Mouse (Mus musculus) megakaryocyte, embryonic 14.5 days (primary cell): Measurements from ENCODE around the gene Ccdc65. TPM values are rescaled to one million over a fixed set of nuclear protein-coding genes. Genes with fewer than 3 reads are reported as not detected.
"Not testable (repeated sequence)": the region's sequence is repeated elsewhere in the genome, so short reads cannot be mapped to it uniquely, and the experiment has no call there.

Source experiments
- H3K27me3 ChIP-seq: replicated peaks from 2 replicates; pipeline ENCODE3; 2012; ENCODE audit warnings: inconsistent platforms
- H3K36me3 ChIP-seq: replicated peaks from 2 replicates; pipeline ENCODE3; 2012; ENCODE audit warnings: low read length, inconsistent platforms, mixed read lengths
- H3K4me1 ChIP-seq: 2 replicates; pipeline ENCODE4 v1.6.1; 2012; ENCODE audit warnings: inconsistent platforms
- H3K4me3 ChIP-seq: replicated peaks from 2 replicates; pipeline ENCODE3; 2012; ENCODE audit warnings: moderate library complexity, mild to moderate bottlenecking, inconsistent platforms
- H3K9me3 ChIP-seq: 2 replicates; pipeline ENCODE4 v1.6.1; 2012; ENCODE audit warnings: inconsistent platforms
- FLI1 ChIP-seq: IDR thresholded peaks from 2 replicates; pipeline ENCODE4 v1.6.1; 2012; ENCODE audit warnings: low read length, inconsistent platforms, mixed read lengths
- GATA1 ChIP-seq: IDR thresholded peaks from 3 replicates; pipeline ENCODE4 v1.6.1; 2012; ENCODE audit warnings: mixed read lengths, low read length, inconsistent platforms, borderline replicate concordance
- polyA plus RNA-seq: library from polyadenylated mRNA; stranded (reverse); fragments of >175 nt; gene quantifications from 2 replicates; pipeline ENCODE4 v1.2.3, GENCODE M21; 2012; ENCODE audit warnings: low replicate concordance; ENCODE audit not compliant: insufficient read depth

The Ccdc65 gene
- polyA plus RNA-seq, 1 experiment: not detected

GRCm38 (mm10) chr15:98733370-98733769, 25.4 kb downstream of the Ccdc65 start:
- Histone ChIP-seq H3K27me3 (peaks cover 21% of the 10 kb centered on the region), H3K9me3 (no peaks in the 10 kb centered on the region), H3K4me3 (no peak overlapping the region), H3K4me1 (peaks cover 55% of the 10 kb centered on the region), H3K36me3 (peaks cover 42% of the 10 kb centered on the region)
- TF ChIP-seq GATA1 (no peak), FLI1 (no peak)

GRCm38 (mm10) chr15:98733976-98734566, 26.1 kb downstream of the Ccdc65 start:
- H3K9me3 ChIP-seq: no peaks in the 10 kb centered on the region
- peaks cover 49% of the 10 kb centered on the region for H3K36me3 ChIP-seq
- H3K27me3 ChIP-seq: peaks cover 14% of the 10 kb centered on the region
- no peak overlapping the region for H3K4me3 ChIP-seq
- TF ChIP-seq FLI1 (no peak), GATA1 (no peak)
- peaks cover 54% of the 10 kb centered on the region for H3K4me1 ChIP-seq

GRCm38 (mm10) chr15:98736521-98736920, 28.5 kb downstream of the Ccdc65 start:
- Histone ChIP-seq H3K4me3 (no peak overlapping the region), H3K27me3 (no peaks in the 10 kb centered on the region), H3K4me1 (peaks cover 45% of the 10 kb centered on the region), H3K9me3 (no peaks in the 10 kb centered on the region), H3K36me3 (peaks cover 73% of the 10 kb centered on the region)
- no peak for TF ChIP-seq GATA1
- no peak for TF ChIP-seq FLI1

GRCm38 (mm10) chr15:98737881-98738280, 29.9 kb downstream of the Ccdc65 start:
- no peaks in the 10 kb centered on the region for H3K9me3 ChIP-seq
- H3K4me3 ChIP-seq: no peak overlapping the region
- no peaks in the 10 kb centered on the region for H3K27me3 ChIP-seq
- TF ChIP-seq FLI1 (no peak), GATA1 (no peak)
- peaks cover 83% of the 10 kb centered on the region for H3K36me3 ChIP-seq
- peaks cover 35% of the 10 kb centered on the region for H3K4me1 ChIP-seq

GRCm38 (mm10) chr15:98738796-98739195, 30.8 kb downstream of the Ccdc65 start:
- H3K9me3 ChIP-seq: no peaks in the 10 kb centered on the region
- H3K27me3 ChIP-seq: no peaks in the 10 kb centered on the region
- peaks cover 91% of the 10 kb centered on the region for H3K36me3 ChIP-seq
- TF ChIP-seq FLI1 (no peak), GATA1 (no peak)
- H3K4me1 ChIP-seq: peaks cover 29% of the 10 kb centered on the region
- H3K4me3 ChIP-seq: no peak overlapping the region

- H3K9me3 ChIP-seq: no peaks in the 10 kb centered on the region
- no peak overlapping the region for H3K4me3 ChIP-seq
- peaks cover 20% of the 10 kb centered on the region; the same call in 1 of the 2 replicates for H3K4me1 ChIP-seq
- H3K27me3 ChIP-seq: no peaks in the 10 kb centered on the region
- TF ChIP-seq GATA1 (no peak), FLI1 (no peak)
- H3K36me3 ChIP-seq: peaks cover 95% of the 10 kb centered on the region
Observed at GRCm38 (mm10) chr15:98740219-98740618, 32.2 kb downstream of the Ccdc65 start.

- H3K4me3 ChIP-seq: no peak overlapping the region
- no peaks in the 10 kb centered on the region for H3K9me3 ChIP-seq
- no peaks in the 10 kb centered on the region for H3K27me3 ChIP-seq
- H3K4me1 ChIP-seq: peaks cover 32% of the 10 kb centered on the region
- TF ChIP-seq GATA1 (no peak), FLI1 (no peak)
- peaks cover 94% of the 10 kb centered on the region for H3K36me3 ChIP-seq
Observed at GRCm38 (mm10) chr15:98742766-98743428, 34.9 kb downstream of the Ccdc65 start.

GRCm38 (mm10) chr15:98743863-98744262, 35.9 kb downstream of the Ccdc65 start:
- H3K36me3 ChIP-seq: peaks cover 91% of the 10 kb centered on the region
- H3K9me3 ChIP-seq, H3K4me3 ChIP-seq, H3K27me3 ChIP-seq: not testable (repeated sequence)
- peaks cover 30% of the 10 kb centered on the region for H3K4me1 ChIP-seq

GRCm38 (mm10) chr15:98746344-98746965, 38.4 kb downstream of the Ccdc65 start:
- no peaks in the 10 kb centered on the region for H3K27me3 ChIP-seq
- H3K4me3 ChIP-seq: no peak overlapping the region
- H3K36me3 ChIP-seq: peaks cover 85% of the 10 kb centered on the region
- TF ChIP-seq GATA1: no peak
- no peak for TF ChIP-seq FLI1
- H3K9me3 ChIP-seq: no peaks in the 10 kb centered on the region
- H3K4me1 ChIP-seq: peaks cover 33% of the 10 kb centered on the region

- peaks cover 33% of the 10 kb centered on the region for H3K4me1 ChIP-seq
- H3K4me3 ChIP-seq: no peak overlapping the region
- no peak for TF ChIP-seq FLI1
- no peak for TF ChIP-seq GATA1
- H3K27me3 ChIP-seq: no peaks in the 10 kb centered on the region
- no peaks in the 10 kb centered on the region for H3K9me3 ChIP-seq
- peaks cover 81% of the 10 kb centered on the region for H3K36me3 ChIP-seq
Observed at GRCm38 (mm10) chr15:98747296-98747695, 39.3 kb downstream of the Ccdc65 start.
